Mouse (Mus musculus): ENCODE data around the gene Mbtd1.

DNA sequence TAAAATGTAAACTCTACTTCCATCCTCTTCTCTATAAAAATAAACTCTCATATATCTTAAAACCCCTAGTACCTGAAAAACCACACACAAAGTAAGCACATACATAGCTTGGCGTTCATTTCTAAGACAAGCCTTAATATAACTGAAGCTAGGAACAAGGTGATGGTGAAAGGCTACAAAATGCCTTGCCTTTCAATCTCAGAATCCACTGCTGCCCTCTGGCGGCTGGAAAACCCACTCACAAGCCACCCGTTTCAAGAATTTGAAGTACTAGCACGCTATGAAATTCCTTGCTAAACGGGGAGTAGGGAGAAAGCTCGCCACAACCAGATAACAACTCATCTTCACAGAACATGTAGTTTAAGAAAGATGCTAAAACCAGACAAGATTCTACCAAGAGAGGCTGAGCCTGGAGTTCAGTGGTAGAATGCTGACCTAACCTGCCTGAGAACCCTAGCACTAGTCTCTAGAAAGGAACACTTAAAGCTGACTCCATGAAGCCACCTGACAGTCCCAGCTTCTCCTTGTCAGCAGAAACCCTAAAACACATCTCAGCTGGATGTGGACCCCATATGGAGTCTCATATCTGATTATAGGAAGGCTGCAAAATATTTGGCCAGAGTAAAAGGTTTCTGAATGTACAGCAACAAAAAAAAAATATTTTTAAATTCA is 29.2 kb upstream of the Mbtd1 start:
- TF ChIP-seq CTCF (IDR thresholded peaks at IDR 0.05) (peak; percentile 91), EP300 (IDR thresholded peaks at IDR 0.05; ENCODE audit: insufficient read depth, low read depth, low read length) (no peak), POLR2A (IDR thresholded peaks at IDR 0.05; ENCODE audit: insufficient read depth, low read depth, low read length) (no peak)

Data from heart, adult 2 months (tissue).